Mouse (Mus musculus): Measurements from ENCODE around the gene BC028528. TPM values are rescaled to one million over a fixed set of nuclear protein-coding genes. Genes with fewer than 3 reads are reported as not detected.
"Not testable (repeated sequence)": the region's sequence is repeated elsewhere in the genome, so short reads cannot be mapped to it uniquely, and the experiment has no call there.

The BC028528 gene
- total RNA-seq, 2 experiments from 2014 or later = 7.2 to 13.9 TPM

DNA sequence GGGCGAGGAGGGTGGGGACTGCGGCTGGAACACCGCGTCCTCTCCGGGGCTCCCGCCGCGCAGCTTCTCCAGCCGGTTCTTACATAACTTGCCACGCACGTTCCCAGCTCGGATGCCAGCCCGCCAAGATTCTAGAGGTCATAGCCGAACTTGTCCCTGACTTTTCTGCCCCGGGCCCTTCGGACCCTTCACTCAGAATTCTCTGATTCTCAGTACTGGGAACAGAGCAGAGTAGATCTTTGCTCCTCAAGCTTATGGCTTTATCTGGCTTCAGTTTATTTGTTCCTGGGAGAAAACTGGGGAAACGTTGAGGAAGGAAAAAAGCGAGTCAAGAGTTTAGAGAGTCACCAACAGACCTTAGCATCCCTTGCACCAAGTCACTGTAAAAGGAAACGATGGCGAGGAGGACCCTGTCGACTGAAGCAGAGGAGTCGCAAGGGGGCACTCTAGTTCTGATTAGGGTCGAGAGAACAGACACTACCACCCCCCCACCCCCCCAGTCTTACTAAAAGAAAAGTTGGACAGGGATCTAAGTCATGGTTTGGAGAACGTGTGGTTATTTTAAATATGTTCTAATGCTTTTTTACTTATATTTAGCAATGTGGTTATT lies 8.9 kb downstream of the BC028528 start:
- intact Hi-C loops (cut with DNase I) = loop anchor here (1.0 to 10.0 kb wide), 2 partner anchors 23 to 172 kb away; partner anchors contain the start of gene Vps45

DNA sequence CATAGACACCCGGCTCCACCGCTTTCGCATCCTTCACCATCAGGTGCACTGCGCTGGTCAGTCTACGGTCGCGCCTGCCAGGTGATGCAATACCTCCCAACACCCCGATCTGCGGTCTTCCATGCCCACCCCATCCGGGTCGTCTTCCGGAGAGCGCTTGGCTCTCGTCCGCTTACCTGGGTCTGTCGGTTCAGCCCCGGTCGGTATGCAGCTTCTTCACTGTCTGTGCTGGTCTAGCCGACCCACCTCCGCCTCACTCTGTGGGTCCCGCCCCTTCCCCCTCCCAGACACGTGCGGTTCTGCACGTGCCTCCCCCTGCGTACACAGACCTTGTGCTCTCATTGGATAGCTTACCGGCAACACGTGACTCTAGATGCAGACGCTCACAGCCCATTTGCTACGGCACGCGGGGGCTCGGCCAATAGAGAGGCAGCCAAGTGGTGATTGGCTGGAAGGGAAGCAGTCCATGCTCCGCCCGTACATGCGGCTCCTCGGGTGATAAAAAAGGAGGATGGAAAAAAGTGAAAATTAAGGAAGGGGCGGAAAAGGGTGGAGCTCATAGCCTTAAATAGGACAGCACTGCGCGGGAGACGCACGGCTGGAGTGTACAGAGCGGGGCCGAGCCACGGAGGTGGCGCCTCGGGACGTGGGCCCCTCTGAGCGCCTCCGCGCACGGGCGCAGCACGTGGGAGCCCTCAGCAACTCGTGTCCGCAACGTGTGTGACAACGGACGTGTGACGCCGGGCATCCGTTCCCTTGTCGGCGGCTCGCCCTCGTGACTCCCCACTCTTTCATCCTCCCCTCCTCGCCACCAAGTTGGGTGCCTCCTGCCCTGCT lies 9.6 kb downstream of the BC028528 start, which contains the start of gene Ciart:
Ciart (minus strand) TSS at position 273 of the 837 bp plus-strand sequence.
- DNase-seq (ENCODE audit: low spot score) = peak; percentile 96
- intact Hi-C loops (cut with DNase I) = loop anchor here (10.0 kb wide), 1 partner anchor 173 kb away; the partner anchor contains the start of gene Vps45

More for the DNA sequence above, 8.9 kb downstream of the BC028528 start:
- DNase-seq (ENCODE audit: low spot score) = peak; percentile 45

DNA sequence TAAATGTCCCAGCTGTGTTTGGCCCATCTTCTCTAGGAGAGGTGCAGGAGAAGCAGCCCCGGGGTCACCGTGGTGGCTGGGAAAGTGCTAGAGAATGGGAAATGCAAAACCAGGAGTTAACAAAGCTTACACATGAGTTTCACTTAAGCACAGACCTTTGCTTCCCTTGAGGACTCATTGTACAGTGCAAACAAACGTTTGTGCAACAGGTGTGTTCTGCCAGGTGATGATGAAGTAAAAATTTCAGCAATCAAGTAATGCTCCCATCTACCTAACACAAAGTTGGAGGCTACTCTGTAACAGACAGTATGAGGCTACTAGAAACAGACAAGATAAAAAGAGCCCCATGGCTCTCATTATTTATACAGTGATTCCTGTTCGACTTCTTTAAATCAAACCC lies 12.7 kb downstream of the BC028528 start:
- intact Hi-C loops (cut with DNase I) = no loop called here
- no peak for DNase-seq (ENCODE audit: low spot score)

DNA sequence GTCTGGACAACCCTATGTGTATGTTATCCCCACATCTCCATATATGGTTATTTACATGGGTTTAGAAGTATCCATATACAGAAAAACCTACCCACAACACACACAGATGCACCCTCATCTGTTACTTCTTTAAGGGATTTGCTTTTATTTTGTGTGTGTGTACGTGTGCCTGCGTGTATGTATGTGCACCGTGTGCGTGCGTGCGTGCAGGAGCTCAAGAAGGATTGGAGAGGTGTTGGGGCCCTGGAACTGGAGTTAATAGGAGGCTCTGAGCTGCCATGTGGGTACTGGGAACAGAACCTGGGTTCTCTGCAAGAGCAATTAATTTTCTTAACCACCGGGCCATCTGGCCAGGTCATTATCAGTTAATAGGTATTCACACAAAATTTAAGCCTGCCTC lies 19.8 kb downstream of the BC028528 start:
- intact Hi-C loops (cut with DNase I) = no loop called here
- no peak for DNase-seq (ENCODE audit: low spot score)

DNA sequence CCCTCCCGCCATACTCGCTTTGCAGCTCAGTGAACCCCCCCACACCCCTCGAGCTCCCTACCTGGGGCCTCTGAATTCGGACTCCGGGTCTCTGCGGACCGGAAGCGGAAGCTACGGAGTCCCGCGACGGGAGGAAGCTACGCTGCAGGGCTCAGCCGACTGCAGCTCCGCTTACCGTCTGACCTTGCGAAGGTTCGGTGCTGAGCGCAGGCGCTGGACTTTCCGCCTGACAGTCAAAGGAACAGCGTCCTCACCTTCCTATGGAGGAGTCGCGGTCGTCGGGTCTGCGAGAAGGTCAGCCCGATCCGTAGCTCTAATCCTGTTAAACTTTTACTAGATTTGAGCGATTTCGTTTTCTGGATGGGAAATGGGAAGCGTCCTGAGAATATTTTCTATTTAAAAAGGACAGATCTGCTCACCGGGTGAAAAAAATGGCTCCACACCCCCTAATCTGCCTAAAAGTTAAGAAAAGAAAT lies 20.4 kb downstream of the BC028528 start, which contains the start of gene Mrps21:
Mrps21 (minus strand) TSS at position 128 of the 476 bp plus-strand sequence.
- peak; percentile 74 for DNase-seq (ENCODE audit: low spot score)
- intact Hi-C loops (cut with DNase I) = no loop called here

DNA sequence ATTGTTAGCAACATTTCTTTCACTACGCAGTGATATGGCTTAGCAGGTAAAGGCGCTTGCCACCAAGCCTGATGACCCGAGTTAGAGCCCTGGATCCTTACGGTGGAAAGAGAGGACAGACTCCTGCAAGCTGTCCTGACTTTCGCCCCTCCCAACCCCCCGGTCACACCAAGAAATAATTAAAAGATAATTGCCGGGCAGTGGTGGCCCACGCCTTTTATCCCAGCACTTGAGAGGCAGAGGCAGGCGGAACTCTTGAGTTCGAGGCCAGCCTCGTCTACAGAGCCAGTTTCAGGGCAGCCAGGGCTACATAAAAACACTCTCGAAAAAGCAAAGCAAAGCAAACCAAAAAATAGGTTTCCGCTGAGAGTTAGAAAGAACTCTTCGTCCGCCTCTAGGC lies 20.8 kb downstream of the BC028528 start:
- no peak for DNase-seq (ENCODE audit: low spot score)
- intact Hi-C loops (cut with DNase I) = no loop called here

DNA sequence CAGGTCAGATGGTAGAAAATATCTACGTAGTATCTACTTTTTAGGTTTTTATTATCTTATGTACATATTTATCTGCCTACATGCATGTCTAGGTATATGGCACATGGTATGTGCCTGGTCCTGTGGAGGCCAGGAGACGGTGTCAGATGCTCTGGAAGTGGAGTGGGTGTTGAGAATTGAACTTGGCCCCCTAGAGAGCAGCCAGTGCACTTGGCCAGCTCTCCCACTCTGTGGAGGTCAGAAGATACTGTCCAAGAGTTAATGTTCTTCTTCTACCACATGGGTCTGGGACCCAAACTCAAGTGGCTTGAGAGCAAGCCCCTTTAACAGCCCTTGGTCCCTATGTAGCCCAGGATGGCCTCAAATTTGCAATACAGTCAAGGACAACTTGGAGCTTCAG lies 24.4 kb downstream of the BC028528 start:
- no peak for DNase-seq (ENCODE audit: low spot score)
- intact Hi-C loops (cut with DNase I) = loop anchor here (5.0 kb wide), 1 partner anchor 90 kb away; no protein-coding TSS in a partner anchor

DNA sequence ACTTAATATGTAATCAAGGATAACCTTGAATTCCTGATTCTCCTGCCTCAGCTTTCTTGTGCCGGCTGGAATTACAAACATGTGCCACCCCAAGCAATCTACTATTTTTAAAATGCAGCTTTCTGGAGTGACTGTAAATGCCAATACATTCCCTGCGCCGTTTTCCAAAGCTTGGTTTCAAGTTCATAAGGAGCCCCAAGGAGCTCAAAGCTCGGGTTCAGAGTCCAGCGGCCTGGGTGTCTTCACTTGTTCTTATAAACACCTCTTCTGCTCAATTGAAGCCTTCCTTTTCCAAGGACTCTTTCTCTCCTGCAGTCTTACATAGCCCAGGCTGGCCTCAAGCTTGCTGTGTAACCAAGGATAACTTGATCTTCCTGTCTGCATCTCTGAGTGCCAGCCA lies 25.7 kb downstream of the BC028528 start:
- DNase-seq (ENCODE audit: low spot score) = no peak
- intact Hi-C loops (cut with DNase I) = loop anchor here (5.0 kb wide), 1 partner anchor 91 kb away; no protein-coding TSS in a partner anchor

DNA sequence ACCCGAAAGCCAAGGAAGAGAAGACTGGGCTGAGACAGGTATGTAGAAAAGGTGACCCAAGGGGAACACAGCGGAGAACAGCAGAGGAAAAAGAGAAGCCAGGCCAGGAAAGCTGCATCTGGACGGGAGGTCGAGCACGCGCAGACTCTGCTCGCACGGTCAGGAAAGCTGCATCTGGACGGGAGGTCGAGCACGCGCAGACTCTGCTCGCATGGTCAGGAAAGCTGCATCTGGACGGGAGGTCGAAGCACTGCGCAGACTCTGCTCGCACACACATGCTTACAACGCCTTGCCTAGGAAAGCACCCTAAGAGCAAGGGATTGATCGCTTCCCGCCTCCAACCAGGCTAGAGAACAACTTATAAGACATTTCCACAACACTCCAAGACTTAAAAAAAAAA lies 26.2 kb downstream of the BC028528 start:
- intact Hi-C loops (cut with DNase I) = loop anchor here (5.0 kb wide), 1 partner anchor 92 kb away; no protein-coding TSS in a partner anchor
- no peak for DNase-seq (ENCODE audit: low spot score)

DNA sequence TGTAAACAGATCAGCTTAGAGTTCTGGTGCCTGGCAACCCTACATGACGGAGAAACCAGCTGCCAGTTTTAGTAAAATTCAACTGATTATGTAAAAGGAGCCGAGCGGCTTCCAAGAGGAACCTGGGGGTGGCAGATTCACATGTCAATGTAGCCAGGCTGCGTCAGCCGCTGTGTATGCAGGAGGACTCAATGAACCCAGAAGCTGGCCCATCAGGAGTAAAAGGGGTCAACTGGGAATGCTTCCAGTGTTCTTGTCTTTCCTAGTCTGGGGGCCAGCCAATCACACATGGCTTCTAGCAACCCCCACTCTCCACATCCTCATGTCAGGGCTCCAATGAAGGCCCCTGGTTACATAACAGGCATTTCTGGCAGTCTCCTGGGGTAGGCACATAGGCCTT lies 26.8 kb downstream of the BC028528 start:
- DNase-seq (ENCODE audit: low spot score) = peak; percentile 24
- intact Hi-C loops (cut with DNase I) = loop anchor here (5.0 kb wide), 1 partner anchor 92 kb away; no protein-coding TSS in a partner anchor

DNA sequence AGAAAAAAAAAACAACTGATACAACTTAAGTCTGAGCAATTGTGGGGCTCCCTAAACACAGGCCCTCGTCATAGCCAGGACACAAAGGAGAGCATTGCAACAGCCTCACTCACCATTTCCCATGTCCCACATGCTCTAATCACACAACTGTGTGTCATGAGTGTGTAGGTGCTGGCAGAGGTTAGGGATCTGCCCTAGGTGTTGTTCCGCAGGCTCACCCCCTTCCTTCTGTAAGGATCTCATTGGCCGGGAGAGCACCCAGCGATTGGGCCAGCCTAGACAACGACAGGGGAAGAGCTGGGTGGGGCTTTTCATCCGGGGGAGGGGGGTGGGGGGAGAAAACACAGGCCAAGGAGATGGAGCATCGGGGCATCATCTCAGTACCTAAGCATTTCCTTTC lies 28.2 kb downstream of the BC028528 start:
- DNase-seq (ENCODE audit: low spot score) = no peak
- intact Hi-C loops (cut with DNase I) = no loop called here

DNA sequence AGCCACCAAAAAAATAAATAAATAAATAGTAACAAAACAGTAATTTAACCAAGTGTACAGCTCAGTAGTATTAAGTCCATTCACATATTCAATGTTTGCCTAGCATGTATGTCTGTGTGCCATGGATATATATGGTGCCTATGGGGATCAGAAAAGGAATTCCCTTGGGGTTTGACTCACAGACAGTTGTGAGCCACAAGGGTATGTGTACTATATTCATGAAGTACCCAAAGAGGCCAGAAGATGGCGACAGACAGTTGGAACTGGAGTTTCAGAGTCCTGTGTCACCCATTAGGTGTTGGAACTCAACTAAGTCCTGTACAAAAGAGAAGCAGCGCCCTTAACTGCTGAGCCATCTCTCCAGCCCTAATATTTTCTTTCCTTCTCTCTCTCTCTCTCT lies 30.0 kb downstream of the BC028528 start:
- peak; percentile 26 for DNase-seq (ENCODE audit: low spot score)
- intact Hi-C loops (cut with DNase I) = loop anchor here (2.0 kb wide), 2 partner anchors 45 to 191 kb away; no protein-coding TSS in a partner anchor

DNA sequence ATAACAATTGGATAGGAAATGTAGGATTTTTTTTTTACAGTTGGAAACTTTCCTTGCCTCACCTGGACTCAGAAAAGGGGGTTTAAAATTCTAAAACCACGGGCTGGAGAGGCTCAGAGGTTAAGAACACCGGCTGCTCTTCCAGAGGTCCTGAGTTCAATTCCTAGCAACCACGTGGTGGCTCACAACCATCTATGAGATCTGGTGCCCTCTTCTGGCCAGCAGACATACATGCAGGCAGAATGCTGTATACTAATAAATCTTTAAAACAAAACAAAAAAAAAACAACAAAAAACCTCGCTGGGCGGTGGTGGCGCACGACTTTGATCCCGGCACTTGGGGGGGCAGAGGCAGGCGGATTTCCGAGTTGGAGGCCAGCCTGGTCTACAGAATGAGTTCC lies 30.6 kb downstream of the BC028528 start:
- DNase-seq (ENCODE audit: low spot score) = no peak
- intact Hi-C loops (cut with DNase I) = loop anchor here (2.0 kb wide), 2 partner anchors 46 to 192 kb away; no protein-coding TSS in a partner anchor

DNA sequence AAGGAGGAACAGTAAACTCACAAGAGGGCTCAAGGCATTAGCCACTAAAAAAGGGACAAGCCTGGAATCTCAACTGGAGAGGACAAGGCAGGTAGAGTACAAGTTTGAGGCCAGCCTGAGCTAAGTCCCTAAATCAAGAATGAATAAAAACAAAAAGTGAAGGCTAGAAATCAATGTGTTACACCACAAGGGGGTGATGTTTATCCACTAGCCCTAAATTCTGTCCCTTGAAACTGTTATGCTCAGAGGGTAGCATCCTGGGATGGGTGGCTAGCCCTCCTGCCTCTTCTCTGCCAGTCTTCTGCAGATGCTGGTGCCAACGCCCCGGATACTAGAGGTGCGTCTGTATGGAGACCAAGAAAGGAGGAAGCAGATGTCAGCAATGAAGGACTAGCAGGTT lies 31.5 kb downstream of the BC028528 start:
- intact Hi-C loops (cut with DNase I) = loop anchor here (2.0 kb wide), 2 partner anchors 46 to 192 kb away; no protein-coding TSS in a partner anchor
- DNase-seq (ENCODE audit: low spot score) = no peak

DNA sequence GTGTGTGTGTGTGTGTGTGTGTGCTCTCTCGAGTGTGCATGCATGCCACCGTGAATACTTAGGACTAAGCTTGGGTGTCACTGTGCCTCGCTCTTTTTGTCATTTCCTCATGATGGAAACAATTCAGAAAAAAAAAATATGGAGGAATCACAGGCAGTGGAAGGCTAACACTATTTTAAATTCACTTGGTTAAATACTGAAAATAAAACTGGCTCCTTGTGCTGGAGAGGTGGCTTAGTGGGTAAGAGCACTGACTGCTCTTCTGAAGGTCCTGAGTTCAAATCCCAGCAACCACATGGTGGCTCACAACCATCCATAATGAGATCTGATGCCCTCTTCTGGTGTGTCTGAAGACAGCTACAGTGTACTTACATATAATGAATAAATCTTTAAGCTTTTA lies 33.5 kb downstream of the BC028528 start:
- DNase-seq (ENCODE audit: low spot score); intact Hi-C loops (cut with DNase I): not testable (repeated sequence)

DNA sequence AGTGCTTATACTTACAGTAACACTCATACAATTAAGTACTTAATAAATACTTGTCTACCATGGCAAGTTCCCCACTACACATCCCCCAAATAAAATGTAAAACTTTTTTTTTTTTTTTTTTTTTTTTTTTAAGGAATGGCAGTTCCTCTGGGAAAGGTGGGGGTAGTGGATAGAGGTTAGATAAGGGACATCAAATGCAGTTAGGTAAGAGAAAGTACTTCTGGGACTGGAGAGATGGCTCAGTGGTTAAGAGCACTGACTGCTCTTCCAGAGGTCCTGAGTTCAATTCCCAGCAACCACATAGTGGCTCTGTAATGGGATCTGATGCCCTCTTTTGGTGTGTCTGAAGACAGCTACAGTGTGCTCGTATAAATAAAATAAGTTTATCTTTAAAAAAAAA lies 34.8 kb downstream of the BC028528 start:
- DNase-seq (ENCODE audit: low spot score); intact Hi-C loops (cut with DNase I): not testable (repeated sequence)

DNA sequence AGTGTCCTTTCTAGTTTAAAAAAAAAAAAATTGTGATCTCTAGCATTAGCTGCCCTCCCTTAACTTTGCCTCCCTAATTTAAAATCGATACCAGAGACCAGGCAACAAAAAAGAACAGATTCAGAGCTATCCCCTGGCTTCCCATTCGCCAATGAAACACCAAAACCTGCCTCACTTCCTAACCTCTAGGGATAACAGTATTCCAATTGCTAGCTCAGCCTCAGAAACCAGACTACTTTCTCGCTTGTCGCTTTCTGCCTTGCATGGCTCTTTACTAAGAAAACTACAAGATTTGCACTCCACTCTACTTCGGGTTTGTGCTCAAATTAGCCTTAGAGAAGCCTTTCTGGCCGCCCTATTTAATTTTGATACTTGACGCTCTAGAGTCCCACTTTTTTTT lies 35.7 kb downstream of the BC028528 start:
- intact Hi-C loops (cut with DNase I) = no loop called here
- no peak for DNase-seq (ENCODE audit: low spot score)

DNA sequence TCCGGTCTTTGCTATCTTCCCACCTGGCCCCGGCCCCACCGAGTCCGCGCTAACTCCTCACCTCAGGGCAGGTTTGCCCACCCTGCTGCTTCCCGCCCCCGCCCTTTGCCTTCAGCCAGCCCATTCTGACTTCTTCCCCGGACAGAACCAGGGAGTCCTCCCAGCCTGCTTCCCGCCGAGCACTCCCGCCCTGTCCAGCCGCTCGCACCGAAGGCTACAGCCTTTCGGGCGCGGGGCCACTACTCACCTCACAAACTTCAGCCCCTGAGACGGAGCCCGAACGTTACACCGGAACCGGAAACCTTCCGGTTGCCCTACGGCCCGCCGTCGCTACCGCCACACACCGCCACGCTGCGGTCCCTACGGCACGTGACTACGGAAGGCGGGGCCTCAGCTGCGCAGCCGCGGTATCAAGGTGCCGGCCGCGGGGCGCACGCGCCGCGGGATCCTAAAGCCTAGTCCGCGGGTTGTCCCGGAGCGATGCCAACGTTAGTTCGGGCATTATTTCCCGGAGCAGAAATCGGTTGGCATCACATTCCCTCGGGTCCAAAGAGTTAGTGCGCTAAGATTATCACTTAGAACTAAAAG lies 36.2 kb downstream of the BC028528 start, which contains the start of gene Prpf3:
Prpf3 (minus strand) TSS at position 384 of the 588 bp plus-strand sequence.
- DNase-seq (ENCODE audit: low spot score) = peak; percentile 89
- intact Hi-C loops (cut with DNase I) = no loop called here

DNA sequence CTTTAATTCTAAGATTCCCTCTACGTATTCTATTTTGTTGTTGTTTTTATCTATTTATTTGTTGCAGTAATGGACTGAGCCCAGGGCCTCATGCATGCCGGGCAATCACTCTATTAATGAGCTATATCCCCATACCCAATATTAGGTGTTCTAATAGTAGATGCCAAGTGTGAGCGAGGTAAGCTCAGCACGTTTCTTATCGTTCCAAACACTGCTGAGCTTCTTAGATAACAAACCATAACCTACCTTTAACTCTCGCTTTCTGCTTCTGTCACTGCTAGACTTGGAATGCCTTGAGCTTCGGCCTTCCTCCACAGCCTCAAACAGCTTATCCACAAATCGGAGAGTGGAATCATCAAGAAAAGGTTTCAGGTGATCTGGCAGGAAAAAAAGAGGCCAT lies 40.5 kb downstream of the BC028528 start:
- DNase-seq (ENCODE audit: low spot score) = no peak
- intact Hi-C loops (cut with DNase I) = no loop called here

DNA sequence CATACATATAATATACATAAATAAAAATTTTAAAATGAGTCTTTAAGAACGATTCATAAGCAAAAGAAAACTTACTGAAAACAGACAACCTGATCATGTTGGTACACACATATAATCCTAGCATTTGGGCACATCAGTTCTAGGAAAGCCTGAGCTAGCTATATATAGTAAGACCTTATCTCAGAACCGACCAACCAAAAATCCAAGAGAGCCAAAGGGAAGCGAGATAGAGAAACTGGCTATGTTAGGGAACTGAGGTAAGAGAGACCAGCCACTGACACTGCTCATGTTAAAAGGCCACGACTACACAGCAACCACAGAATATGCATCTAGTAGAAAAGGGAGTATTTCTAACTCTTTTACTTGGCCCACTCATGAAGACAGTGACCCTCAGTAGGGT lies 41.2 kb downstream of the BC028528 start:
- intact Hi-C loops (cut with DNase I) = no loop called here
- DNase-seq (ENCODE audit: low spot score) = no peak

All from heart, postnatal 25 days (tissue).